Mouse (Mus musculus) monocyte, adult 5-6 weeks (primary cell): ENCODE measurements around the gene Iqck. TPM values are rescaled to one million over a fixed set of nuclear protein-coding genes. Genes with fewer than 3 reads are reported as not detected.

Source experiments
- ATAC-seq: fragments of 153-309, 156-312 bp; replicated peaks from 2 replicates; pipeline ENCODE4 v1.8.0; 2017; ENCODE audit warnings: mild to moderate bottlenecking; ENCODE audit not compliant: low TSS enrichment, insufficient number of reproducible peaks, severe bottlenecking, poor library complexity, low FRiP score
- total RNA-seq: library from RNA; stranded (forward); fragments of 200-1000, 200-491, 200-594 nt; gene quantifications from 3 replicates; pipeline ENCODE4 v1.2.3, GENCODE M21; 2017

The Iqck gene
- total RNA-seq, 1 experiment from 2014 or later: 0.38 TPM

DNA sequence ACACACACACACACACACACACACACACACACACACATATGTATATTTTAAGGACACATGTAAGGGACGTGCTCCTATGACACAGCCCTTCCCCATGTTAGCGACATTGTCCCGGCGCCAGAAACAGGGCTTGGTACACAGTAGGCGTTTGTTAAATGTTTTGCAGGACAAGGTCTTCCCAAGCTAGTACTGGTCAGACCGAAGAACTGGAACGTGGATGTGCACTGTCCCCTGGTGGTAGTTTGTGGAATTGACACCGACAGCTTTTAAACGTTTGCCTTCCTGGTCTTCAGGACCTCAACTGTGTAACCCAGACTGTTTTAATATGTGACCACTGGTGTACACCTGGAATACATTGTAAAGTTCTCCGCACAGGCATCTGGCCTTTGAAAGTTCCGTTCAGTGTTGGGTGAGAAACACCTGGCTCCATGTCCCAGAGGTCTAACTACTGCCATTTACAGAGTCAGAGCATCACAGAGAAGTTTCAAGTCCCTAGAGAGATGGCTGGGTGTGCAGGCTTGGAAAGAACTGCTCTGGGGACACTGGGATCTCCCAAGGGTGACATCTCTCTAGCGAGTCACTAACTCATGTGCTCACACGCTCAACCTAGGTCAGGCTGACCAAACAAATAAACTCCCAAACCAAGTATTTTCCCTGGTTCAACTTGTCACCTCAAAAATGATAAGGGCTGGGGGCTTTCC is 140.7 kb downstream of the Iqck start:
- ATAC-seq: peak; percentile 64

DNA sequence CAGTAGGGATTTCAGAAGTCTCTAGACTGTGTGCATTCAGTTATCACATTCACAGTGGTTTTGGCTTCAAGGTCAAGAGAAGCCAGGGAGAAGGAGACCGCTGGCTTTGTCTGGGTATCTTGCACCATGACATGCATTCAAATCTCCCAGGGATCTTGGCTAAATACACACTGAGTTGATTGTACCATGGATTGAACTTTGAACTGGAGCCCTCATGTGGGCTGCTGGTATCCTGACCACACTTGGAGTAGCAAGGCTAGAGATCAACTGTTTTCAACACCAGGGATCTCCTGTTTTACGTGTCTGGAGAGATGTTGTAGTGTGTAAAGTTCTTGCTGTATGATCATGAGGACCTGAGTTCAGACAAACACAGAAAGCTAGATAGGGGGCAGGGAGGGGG is 144.3 kb downstream of the Iqck start:
- ATAC-seq: no peak

DNA sequence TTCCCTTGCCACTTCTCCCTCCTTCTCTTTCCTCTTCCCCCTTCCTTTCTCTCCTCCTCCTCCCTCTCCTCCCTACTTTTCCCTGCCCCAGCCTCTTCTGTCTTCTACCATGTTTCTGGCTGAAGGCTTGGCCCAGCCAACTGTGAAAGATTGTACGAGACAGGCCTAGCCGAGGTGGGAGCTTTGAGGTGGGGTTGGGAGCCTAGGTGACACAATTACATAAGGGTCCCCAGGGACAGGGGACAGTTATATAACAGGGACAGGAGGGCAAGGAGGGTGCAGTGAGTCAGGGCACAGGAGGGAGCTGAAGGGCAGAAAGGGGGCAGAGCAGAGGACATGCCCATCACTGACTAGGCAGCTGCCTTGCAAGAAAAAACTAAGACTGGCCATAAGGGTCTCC is 146.4 kb downstream of the Iqck start:
- no peak for ATAC-seq

DNA sequence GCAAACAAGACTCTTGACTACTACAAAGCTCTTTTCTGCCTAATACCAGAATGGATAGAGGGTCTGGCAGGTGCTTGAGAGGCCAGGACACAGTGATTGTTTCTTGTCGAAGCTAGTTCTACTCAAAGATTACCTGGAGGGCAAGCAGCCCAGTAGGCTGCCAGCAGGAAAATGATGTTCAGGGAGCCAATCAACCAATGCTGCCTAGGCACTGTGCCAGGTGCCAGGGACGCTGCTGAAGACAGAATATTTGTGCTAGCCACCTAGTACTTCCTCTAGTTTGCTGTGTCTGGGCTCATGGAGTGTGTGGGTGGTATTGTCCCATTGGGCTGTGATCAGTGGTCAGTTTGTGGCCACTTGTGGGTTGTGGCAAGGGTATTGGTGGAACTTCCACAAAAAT is 146.9 kb downstream of the Iqck start:
- no peak for ATAC-seq

DNA sequence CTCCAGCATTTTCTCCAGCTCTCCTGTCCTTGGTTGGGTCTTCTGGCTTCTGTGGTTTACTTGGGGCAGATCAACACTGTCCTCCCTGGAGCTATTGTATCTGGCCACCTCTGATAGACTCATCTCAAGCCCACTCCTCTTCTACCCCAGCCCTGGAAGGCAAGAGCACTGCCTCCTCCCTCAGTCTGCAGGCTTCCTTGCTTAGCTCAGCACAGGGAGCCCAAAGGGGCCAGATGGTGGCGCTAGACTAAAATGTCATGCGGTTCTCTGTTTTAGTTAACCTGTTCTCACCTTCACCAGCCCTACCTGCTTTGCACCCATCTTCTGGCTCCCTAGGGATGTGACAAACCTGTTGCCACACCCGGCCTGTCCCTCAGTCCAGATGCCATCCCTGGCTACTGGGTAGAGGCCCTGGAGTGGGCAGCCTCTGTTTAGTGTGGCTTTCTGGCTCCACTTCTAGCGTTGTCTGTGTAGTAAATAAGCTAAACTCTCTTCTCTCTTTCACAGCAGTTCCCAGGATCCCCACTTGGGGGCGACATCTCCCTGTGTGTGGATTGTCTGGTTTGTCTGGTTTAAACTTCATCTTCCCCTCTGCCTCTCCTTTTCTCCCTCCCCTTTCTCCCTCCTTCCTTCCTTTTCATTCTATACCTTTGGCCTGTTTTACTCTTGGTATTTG is 155.4 kb downstream of the Iqck start:
- ATAC-seq: no peak

DNA sequence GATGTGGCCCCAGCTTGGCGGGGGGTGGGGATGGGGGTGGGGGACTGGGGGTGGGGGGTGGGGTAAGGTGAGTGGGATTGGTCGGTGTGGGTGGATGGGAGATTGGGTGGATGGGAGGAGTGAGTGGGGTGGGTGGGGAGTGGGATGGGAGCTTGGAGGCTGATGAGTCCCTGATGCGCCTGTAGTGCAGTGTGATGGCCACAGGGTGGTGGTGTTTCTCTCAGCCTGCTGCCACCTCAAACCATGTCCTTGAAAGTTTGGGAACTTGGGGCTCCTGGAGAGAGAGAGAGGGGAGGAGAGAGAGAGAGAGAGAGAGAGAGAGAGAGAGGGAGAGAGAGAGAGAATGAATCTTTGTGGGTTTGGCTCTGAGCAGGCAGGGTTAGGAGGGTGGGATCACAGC is 160.2 kb downstream of the Iqck start:
- no peak for ATAC-seq

DNA sequence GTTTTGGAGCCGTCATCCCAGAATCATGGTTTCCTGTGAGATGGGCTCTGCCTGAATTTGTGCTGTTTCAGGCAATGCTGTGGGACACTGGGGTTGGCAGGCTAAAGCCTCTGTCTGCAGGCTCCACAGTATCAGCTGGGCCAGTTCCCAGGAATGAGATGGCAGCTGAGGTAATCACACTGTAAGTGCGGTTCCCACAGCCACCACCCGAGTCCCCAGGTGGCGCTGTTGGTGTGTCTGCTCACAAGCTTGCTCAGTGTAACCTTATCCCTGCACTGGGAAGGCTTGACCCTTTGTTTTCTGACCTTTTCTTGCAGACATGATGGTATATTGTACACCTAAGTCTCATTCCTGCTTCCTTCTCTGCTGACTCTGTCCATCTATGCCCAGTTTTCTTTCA is 164.0 kb downstream of the Iqck start:
- no peak for ATAC-seq

Other genes starting within 250 kb of the Iqck start
- gene Gde1, start 150.0 kb upstream of the Iqck start, total RNA-seq: 19.4 to 40.3 TPM (median 26.7 TPM) in 3 replicates
- gene Ccp110, start 143.2 kb upstream of the Iqck start, total RNA-seq: 6.9 to 12.5 TPM (median 8.4 TPM) in 3 replicates
- 41.4 to 59.4 TPM (median 52.0 TPM) in 3 replicates for gene Vps35l, start 115.5 kb upstream of the Iqck start, total RNA-seq
- 10.1 to 19.7 TPM (median 15.1 TPM) in 3 replicates for gene Knop1, start 502 bp downstream of the Iqck start, total RNA-seq
- gene Gprc5b, start 139.5 kb downstream of the Iqck start, total RNA-seq: 0.97 TPM in 1 of 3 replicates, not detected in the others